Mouse (Mus musculus) liver, embryonic 15.5 days (tissue): Measurements from ENCODE around the gene Yipf3. TPM values are rescaled to one million over a fixed set of nuclear protein-coding genes. Genes with fewer than 3 reads are reported as not detected.

Source experiments
- ATAC-seq: fragments of 200-750 bp; cut with Nextera tagmentation; 2 replicates; pipeline ENCODE4 v1.8.0; 2017; ENCODE audit warnings: moderate number of reproducible peaks, mild to moderate bottlenecking, moderate library complexity; ENCODE audit not compliant: insufficient read depth
- H3K27ac ChIP-seq: fragments of 300-500 bp; sonication (generic); replicated peaks from 2 replicates; pipeline ENCODE4 v1.5.1; 2015; ENCODE audit warnings: mild to moderate bottlenecking, inconsistent platforms
- H3K27me3 ChIP-seq: fragments of 300-500 bp; sonication (generic); 2 replicates; pipeline ENCODE4 v1.6.1; 2015; ENCODE audit warnings: mild to moderate bottlenecking, inconsistent platforms
- H3K36me3 ChIP-seq: fragments of 300-500 bp; sonication (generic); replicated peaks from 2 replicates; pipeline ENCODE4 v1.6.1; 2015; ENCODE audit warnings: moderate library complexity, mild to moderate bottlenecking, inconsistent platforms
- H3K4me1 ChIP-seq: fragments of 300-500 bp; sonication (generic); replicated peaks from 2 replicates; pipeline ENCODE4 v1.6.1; 2015; ENCODE audit warnings: inconsistent platforms
- H3K4me2 ChIP-seq: fragments of 300-500 bp; sonication (generic); 2 replicates; pipeline ENCODE4 v1.6.1; 2015; ENCODE audit warnings: moderate library complexity, mild to moderate bottlenecking, inconsistent platforms
- H3K4me3 ChIP-seq: fragments of 300-500 bp; sonication (generic); replicated peaks from 2 replicates; pipeline ENCODE4 v1.5.1; 2015; ENCODE audit warnings: mild to moderate bottlenecking, inconsistent platforms
- H3K9ac ChIP-seq: fragments of 300-500 bp; sonication (generic); 2 replicates; pipeline ENCODE4 v1.6.1; 2015; ENCODE audit warnings: moderate library complexity, mild to moderate bottlenecking, inconsistent platforms
- H3K9me3 ChIP-seq: fragments of 300-500 bp; sonication (generic); replicated peaks from 2 replicates; pipeline ENCODE4 v1.6.1; 2016; ENCODE audit warnings: inconsistent platforms
- WGBS: fragments of 180-500 bp; shearing (Covaris S2); methylation state at CpG from one replicate; pipeline ENCODE4 v1.1.7; 2015; ENCODE audit warnings: mixed read lengths; ENCODE audit not compliant: insufficient replicate concordance; 5-methylcytosine and 5-hydroxymethylcytosine counted together
- polyA plus RNA-seq: library from polyadenylated mRNA; unstranded; fragments of >200 nt; fragmentation: Nextera tagmentation; extraction: Ambion mirVana; gene quantifications from 2 replicates; pipeline ENCODE4 v1.2.1, GENCODE M21; 2015

Gene Yipf3
- polyA plus RNA-seq, 1 experiment from 2014 or later, result 44.2 TPM

DNA sequence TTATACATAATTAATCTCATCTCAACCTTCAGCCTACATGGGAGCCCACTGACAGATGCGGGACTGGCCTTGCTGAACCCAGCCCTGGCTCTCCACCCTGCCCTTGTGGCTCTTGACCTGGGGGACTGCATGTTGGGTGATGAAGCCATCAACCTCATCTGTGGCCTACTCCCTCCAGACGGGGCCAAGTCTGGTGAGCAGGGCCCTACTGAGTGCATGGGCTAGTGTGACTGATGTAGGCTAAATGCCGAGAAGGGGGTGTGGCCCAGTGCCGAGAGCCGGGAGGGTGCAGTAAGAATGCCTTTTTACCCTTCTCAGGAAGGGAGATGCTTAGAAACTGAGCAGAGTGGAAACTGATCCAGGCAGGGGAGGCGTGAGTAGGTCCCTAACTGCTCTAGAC is 7.3 kb downstream of the Yipf3 start:
- H3K36me3 ChIP-seq, result peaks cover 45% of the 10 kb centered on the region

GRCm38 (mm10) chr17:46258279-46259053 is 10.6 kb downstream of the Yipf3 start:
- 67% methylated on average over 30 of the region's 30 CpGs for WGBS
- H3K9ac ChIP-seq, result no peak overlapping the region
- H3K4me2 ChIP-seq, result no peak overlapping the region
- H3K4me3 ChIP-seq, result no peak overlapping the region
- H3K27ac ChIP-seq, result no peak overlapping the region
- peaks cover 34% of the 10 kb centered on the region for H3K27me3 ChIP-seq
- ATAC-seq, result no peak
- no peaks in the 10 kb centered on the region for H3K9me3 ChIP-seq
- H3K4me1 ChIP-seq, result peaks cover 12% of the 10 kb centered on the region
- peaks cover 55% of the 10 kb centered on the region for H3K36me3 ChIP-seq

More for the DNA sequence above, 7.3 kb downstream of the Yipf3 start:
- ATAC-seq, result no peak
- Histone ChIP-seq H3K9ac (no peak overlapping the region), H3K27me3 (peaks cover 39% of the 10 kb centered on the region), H3K9me3 (no peaks in the 10 kb centered on the region), H3K27ac (no peak overlapping the region), H3K4me1 (peaks cover 20% of the 10 kb centered on the region), H3K4me3 (no peak overlapping the region), H3K4me2 (no peak overlapping the region)
- 39% methylated on average over 6 of the region's 6 CpGs for WGBS

DNA sequence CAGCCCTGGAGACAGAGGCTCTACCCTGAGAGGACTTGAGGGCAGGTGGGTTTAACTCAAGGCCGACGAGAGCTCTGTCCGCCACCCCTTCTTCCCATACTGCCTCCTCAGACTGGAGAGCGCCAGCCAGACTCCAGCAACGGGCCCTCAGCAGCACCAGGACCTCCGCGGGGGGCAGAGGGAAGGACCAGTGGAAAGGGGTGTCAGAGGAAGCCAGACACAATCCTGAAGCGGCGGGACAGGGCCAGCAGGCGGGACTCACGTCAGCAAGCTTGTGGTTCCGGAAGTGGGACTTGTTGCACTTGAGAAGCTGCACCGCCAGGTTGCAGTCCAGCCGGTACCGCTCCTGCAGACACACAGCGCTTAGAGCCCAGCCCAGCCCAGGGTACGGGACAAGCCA is 11.8 kb downstream of the Yipf3 start:
- Histone ChIP-seq H3K4me2 (no peak overlapping the region), H3K4me3 (no peak overlapping the region), H3K36me3 (peaks cover 67% of the 10 kb centered on the region), H3K27me3 (peaks cover 22% of the 10 kb centered on the region), H3K27ac (no peak overlapping the region), H3K9me3 (no peaks in the 10 kb centered on the region), H3K9ac (no peak overlapping the region), H3K4me1 (no peaks in the 10 kb centered on the region; the same call in 1 of the 2 replicates)
- ATAC-seq, result no peak
- 81% methylated on average over 17 of the region's 17 CpGs for WGBS

DNA sequence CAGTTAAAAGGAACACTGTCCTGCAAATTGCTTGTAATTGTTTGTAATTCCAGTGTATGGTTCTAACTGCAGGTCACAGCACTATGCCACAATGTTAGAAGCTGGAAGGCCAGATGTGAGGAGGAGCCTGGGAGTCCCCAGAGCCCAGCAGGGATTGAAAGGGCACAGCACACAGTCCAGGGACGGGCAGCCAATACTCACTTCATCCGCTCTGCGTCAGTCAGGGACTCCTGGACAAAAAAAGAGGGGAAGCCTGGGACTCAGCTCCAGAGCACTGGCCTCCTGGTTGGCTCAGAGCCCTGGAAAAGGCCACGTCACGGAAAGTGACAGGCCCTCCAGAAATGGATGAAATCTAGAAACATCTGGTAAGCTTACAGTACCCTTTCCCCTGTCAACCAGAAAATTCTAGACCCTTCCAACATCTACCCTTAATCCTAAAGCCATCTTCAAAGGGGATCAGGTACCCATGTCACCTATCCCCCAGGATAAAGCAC is 14.4 kb downstream of the Yipf3 start:
- no peak for ATAC-seq

GRCm38 (mm10) chr17:46265502-46265901 is 17.6 kb downstream of the Yipf3 start:
- H3K4me3 ChIP-seq, result no peak overlapping the region
- no peak overlapping the region for H3K9ac ChIP-seq
- no peaks in the 10 kb centered on the region for H3K27me3 ChIP-seq
- no peak for ATAC-seq
- no peak overlapping the region for H3K4me2 ChIP-seq
- H3K27ac ChIP-seq, result no peak overlapping the region
- WGBS, result 81% methylated on average over 12 of the region's 12 CpGs
- peaks cover 8% of the 10 kb centered on the region; the same call in 1 of the 2 replicates for H3K4me1 ChIP-seq
- no peaks in the 10 kb centered on the region for H3K9me3 ChIP-seq
- peaks cover 58% of the 10 kb centered on the region for H3K36me3 ChIP-seq

More for the DNA sequence above, 14.4 kb downstream of the Yipf3 start:
- H3K4me2 ChIP-seq, result no peak overlapping the region
- WGBS, result 88% methylated on average over 5 of the region's 5 CpGs
- H3K27me3 ChIP-seq, result no peaks in the 10 kb centered on the region
- H3K4me1 ChIP-seq, result peaks cover 8% of the 10 kb centered on the region; the same call in 1 of the 2 replicates
- H3K9me3 ChIP-seq, result no peaks in the 10 kb centered on the region
- peaks cover 77% of the 10 kb centered on the region for H3K36me3 ChIP-seq
- H3K27ac ChIP-seq, result no peak overlapping the region
- no peak overlapping the region for H3K4me3 ChIP-seq
- no peak overlapping the region for H3K9ac ChIP-seq

DNA sequence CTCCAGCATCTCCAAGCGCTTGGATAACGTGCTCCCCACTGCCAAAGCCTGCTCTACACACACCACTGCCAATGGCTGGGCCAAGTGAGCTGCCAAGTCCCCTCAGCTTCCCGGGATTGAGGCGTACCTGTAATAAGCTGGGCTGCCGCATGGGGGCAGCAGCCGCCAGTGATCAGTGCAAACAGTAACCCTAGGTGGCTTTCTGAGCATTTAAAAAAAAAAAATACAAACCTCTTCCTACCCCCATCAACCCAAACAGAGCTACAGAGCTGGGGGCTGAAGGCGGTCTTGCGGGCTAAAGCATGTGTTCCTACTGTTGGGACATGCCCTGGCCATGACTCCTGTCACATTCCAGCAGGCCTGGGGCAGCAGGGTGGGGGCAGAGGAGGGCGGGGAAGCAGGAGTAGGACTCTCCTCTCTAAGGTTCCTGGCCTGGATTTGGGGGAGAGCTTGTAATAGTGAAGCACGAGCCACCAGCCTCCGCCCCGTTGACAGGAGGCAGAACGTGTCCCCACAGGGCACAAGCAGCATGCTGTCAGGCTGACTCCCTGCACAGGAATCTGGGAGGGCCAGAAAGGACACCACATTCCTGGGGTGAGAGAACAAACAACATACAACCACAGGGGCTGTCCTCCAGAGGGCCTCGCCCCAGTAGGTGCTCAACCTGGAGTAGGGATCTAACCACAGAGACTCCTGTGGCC is 18.2 kb downstream of the Yipf3 start:
- Histone ChIP-seq H3K4me1 (peaks cover 8% of the 10 kb centered on the region; the same call in 1 of the 2 replicates), H3K36me3 (peaks cover 58% of the 10 kb centered on the region), H3K27ac (no peak overlapping the region), H3K9me3 (no peaks in the 10 kb centered on the region), H3K9ac (no peak overlapping the region), H3K4me3 (no peak overlapping the region), H3K27me3 (no peaks in the 10 kb centered on the region), H3K4me2 (no peak overlapping the region)
- 29% methylated on average over 14 of the region's 14 CpGs for WGBS
- peak; percentile 29; the same call in 1 of the 2 replicates for ATAC-seq

DNA sequence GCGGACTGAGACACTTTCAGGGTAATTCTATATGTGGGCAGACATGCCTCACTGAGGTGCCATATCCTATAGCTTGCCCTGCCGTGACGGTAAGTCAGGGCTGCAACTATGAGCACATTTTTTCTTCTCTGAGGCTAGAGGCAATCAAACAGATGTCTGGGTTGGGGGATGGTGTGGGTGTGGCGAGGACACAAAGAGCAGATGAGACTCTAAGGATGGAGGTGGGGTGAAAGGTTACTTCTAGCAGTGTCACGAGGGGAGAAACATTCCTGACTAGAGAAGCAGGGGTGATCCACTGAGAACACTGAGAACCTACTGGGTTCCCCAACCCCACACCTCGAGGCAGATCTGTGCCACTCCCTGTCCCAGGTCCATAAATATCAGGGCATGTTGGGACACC is 19.1 kb downstream of the Yipf3 start:
- 69% methylated on average over 6 of the region's 6 CpGs for WGBS
- Histone ChIP-seq H3K9ac (no peak overlapping the region), H3K4me1 (peaks cover 8% of the 10 kb centered on the region; the same call in 1 of the 2 replicates), H3K4me3 (no peak overlapping the region), H3K27me3 (no peaks in the 10 kb centered on the region), H3K36me3 (peaks cover 57% of the 10 kb centered on the region), H3K4me2 (no peak overlapping the region), H3K9me3 (no peaks in the 10 kb centered on the region), H3K27ac (no peak overlapping the region)
- ATAC-seq, result no peak

DNA sequence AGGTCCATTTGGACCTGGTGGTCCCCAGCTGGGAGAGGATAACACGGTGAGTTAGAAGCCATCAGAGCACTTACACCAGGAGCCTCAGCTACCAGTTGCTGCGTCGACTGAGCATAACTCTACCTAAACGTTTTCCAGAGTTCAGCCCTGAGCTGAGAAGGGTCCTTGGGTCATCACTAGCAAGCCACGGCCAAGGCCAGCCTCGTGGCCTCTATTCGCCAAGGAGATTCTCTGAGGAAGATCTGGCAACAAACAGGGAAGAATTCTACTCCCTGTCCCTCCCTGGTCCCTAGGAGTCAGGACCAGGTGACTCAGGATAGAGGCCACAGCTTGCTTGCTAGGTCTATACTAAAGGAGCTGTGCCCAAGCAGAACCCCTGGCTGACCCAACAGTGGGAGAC is 19.6 kb downstream of the Yipf3 start:
- 81% methylated on average over 7 of the region's 7 CpGs for WGBS
- Histone ChIP-seq H3K4me3 (no peak overlapping the region), H3K4me1 (peaks cover 8% of the 10 kb centered on the region; the same call in 1 of the 2 replicates), H3K27me3 (no peaks in the 10 kb centered on the region), H3K27ac (no peak overlapping the region), H3K9ac (no peak overlapping the region), H3K4me2 (no peak overlapping the region), H3K36me3 (peaks cover 54% of the 10 kb centered on the region), H3K9me3 (no peaks in the 10 kb centered on the region)
- no peak for ATAC-seq

DNA sequence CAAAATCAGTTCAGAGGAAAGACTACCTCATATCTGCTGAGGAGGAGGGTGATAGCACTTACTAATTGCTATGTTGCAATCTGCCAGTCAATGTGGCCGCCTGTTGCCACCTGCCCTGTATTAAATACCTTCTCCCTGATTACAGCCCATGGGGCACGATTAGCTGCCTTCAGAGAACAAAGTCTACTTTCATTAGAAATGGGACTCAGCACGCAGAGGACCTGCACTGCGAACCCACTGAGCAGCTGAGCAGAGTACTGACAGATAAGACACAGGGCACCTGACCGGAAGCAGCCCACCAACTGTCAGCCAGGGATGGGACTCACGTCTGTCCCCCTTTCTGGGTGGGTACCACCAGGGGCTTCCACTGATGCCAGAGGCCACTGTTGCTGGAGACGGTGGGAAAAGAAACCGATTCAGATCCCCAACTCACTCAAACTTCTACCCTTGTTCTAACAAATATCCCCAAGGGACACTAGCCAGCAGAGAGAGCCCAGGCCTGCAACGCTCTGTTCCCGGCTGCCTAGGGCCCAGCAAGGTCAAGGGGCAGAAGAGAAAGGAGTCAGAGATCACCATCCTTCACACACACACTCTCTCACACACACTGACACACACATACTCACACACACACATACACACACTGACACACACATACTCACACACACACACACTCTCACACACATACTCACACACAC is 20.3 kb downstream of the Yipf3 start:
- peaks cover 48% of the 10 kb centered on the region for H3K36me3 ChIP-seq
- H3K9ac ChIP-seq, result no peak overlapping the region
- ATAC-seq, result no peak
- no peak overlapping the region for H3K4me3 ChIP-seq
- H3K9me3 ChIP-seq, result no peaks in the 10 kb centered on the region
- H3K27ac ChIP-seq, result no peak overlapping the region
- H3K4me2 ChIP-seq, result no peak overlapping the region
- 75% methylated on average over 10 of the region's 10 CpGs for WGBS
- peaks cover 8% of the 10 kb centered on the region; the same call in 1 of the 2 replicates for H3K4me1 ChIP-seq
- H3K27me3 ChIP-seq, result no peaks in the 10 kb centered on the region

GRCm38 (mm10) chr17:46269771-46270534 is 22.1 kb downstream of the Yipf3 start:
- no peak overlapping the region for H3K9ac ChIP-seq
- H3K9me3 ChIP-seq, result no peaks in the 10 kb centered on the region
- H3K36me3 ChIP-seq, result peaks cover 33% of the 10 kb centered on the region
- ATAC-seq, result no peak
- no peak overlapping the region for H3K4me2 ChIP-seq
- no peak overlapping the region for H3K4me3 ChIP-seq
- H3K27me3 ChIP-seq, result no peaks in the 10 kb centered on the region
- peaks cover 8% of the 10 kb centered on the region; the same call in 1 of the 2 replicates for H3K4me1 ChIP-seq
- WGBS, result 81% methylated on average over 19 of the region's 19 CpGs
- H3K27ac ChIP-seq, result no peak overlapping the region
